Mouse (Mus musculus) retina, postnatal 7 days (tissue): ENCODE data around the gene Mbnl1.

ENCODE experiments used
- DNase-seq: peaks from one replicate; pipeline ENCODE4 v3.0.0-alpha.2; 2012; ENCODE audit warnings: low read depth, low spot score

Mbnl1 gene

DNA sequence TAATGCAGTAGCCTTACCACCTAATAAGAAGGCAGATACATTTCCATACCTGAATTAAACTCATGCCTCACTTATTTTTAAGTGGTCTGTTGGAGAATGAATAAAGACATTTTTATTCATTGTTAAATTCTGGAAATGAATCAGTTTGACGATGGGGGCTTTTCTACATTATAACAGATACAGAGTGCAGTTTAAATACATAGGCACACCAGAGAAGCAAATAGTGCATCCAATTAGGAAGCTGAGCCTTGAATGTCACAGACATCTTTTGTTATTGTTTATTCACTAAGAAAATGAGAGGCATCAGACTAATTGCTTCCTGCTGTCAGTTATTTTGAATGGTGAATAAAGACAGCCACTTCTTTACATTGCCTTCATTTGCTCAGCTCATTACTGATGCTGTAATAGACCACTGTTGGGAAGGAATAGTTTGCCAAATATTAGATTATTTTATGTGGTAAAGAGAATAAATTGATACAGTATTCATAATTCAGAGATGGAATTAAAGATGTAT is 95.6 kb downstream of the Mbnl1 start:
- DNase-seq, result peak; percentile 14

GRCm38 (mm10) chr3:60568801-60569568 is 96.4 kb downstream of the Mbnl1 start:
- no peak for DNase-seq

- no peak for DNase-seq
These were observed 97.2 kb downstream of the Mbnl1 start for GRCm38 (mm10) chr3:60569781-60570180.

DNA sequence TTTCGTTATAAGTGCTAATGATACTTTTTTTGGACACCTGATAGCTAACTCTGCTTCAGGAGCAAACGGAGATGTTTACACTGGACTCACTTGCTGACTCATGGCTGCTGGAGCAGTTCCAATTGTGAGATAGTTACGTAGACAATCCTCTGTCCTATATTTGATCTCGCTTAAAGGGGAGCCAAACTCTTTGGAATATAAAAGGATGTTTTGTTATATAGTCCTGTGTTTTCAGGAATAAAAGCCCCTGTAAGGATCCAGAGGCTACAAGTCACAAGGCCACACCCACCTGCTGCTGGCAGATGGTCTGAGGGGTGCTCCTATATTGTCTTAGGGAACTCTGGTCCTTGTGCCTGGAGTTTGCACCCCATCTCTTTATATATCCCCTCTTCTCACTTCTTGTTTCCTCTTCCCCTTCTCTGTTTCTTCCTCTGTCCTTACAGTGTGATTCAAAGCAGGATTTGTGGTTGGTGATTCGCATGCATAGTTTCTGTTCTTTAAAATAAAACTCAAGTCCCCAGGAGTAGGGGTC is 97.9 kb downstream of the Mbnl1 start:
- DNase-seq, result no peak

GRCm38 (mm10) chr3:60571493-60571892 is 98.9 kb downstream of the Mbnl1 start:
- no peak for DNase-seq

GRCm38 (mm10) chr3:60574199-60574598 is 101.6 kb downstream of the Mbnl1 start:
- no peak for DNase-seq

GRCm38 (mm10) chr3:60574849-60575524 is 102.4 kb downstream of the Mbnl1 start:
- DNase-seq, result no peak

DNA sequence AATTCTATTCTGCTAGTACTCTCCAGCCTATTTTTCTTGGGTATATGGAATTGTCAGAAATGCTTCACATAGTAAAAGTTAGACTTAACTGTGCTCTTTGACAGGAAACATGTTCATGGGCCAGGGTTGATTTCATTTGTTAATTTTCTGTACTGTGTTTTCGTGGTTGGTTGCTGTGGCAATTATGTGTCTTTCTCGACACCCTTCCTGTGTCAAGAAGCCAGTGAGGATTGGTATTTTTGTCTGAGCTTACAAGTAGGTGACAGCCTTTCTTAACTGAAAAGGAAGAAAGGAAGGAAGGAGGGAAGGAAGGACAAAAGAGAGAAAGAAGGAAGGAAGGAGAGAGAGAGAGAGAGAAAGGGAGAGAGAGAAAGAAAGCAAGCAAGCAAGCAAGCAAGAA is 103.3 kb downstream of the Mbnl1 start:
- no peak for DNase-seq

- DNase-seq, result no peak
These were observed 103.9 kb downstream of the Mbnl1 start for GRCm38 (mm10) chr3:60576366-60577046.

- no peak for DNase-seq
These were observed 107.2 kb downstream of the Mbnl1 start for GRCm38 (mm10) chr3:60579880-60580279.

GRCm38 (mm10) chr3:60580699-60581098 is 108.1 kb downstream of the Mbnl1 start:
- no peak for DNase-seq

DNA sequence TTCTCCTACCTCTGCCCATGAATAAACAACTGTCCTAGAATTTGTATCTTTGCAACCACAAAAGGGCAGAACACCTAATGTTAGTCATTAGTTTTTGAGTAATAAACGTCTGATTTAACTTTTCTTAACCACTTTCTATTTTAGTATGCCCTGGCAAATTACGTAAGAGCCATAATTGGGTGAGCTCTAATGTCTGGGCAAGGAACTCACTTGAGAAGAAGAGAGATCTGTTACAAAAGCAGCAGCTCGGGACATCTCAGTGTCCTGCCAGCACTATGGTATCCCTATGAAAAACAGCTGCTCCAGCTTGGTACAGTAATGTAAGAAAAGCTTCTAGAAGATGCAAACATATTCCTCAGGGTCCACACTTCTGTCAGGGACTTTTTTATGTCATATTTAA is 109.5 kb downstream of the Mbnl1 start:
- DNase-seq, result no peak

DNA sequence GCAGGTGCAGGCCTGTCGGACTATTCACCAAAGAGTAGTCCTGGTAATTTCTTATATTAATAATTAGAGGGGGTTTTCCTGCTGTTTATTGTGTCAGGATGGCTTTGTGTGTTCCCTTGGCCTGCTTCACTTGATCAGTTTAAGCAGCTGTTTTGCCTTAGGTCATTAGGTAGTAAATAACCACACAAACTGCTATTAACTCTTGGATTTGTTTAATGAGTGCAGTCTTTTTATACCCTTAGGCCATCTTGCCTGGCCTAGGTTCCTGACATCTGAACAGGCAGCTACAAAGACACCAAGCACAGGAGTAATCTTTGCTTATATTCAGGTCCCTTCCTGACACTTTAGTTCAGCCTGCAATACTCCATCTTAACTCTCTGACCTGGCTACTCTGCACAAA is 110.0 kb downstream of the Mbnl1 start:
- no peak for DNase-seq

GRCm38 (mm10) chr3:60584704-60585103 is 112.1 kb downstream of the Mbnl1 start:
- DNase-seq, result no peak

- no peak for DNase-seq
These were observed 113.4 kb downstream of the Mbnl1 start for GRCm38 (mm10) chr3:60586046-60586445.

DNA sequence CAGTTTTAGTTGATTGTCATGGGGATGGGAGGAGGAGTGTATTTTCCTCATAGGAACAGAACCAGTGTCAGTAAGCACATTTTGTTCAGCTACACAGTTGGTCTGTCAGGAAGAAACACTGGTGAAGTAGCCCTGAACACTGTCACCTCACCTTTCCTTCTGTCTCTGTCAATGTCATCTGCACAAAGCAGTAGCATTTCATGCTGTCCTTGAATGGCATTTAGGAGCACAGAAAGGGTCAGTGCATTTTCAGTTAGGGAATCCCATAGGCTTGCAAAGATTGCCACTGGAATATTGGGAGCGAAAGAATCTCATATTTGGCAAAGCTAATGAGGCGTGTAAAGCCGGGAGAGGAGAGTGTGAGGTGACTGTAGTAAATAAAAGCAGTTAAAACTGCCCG is 114.5 kb downstream of the Mbnl1 start:
- DNase-seq, result no peak

DNA sequence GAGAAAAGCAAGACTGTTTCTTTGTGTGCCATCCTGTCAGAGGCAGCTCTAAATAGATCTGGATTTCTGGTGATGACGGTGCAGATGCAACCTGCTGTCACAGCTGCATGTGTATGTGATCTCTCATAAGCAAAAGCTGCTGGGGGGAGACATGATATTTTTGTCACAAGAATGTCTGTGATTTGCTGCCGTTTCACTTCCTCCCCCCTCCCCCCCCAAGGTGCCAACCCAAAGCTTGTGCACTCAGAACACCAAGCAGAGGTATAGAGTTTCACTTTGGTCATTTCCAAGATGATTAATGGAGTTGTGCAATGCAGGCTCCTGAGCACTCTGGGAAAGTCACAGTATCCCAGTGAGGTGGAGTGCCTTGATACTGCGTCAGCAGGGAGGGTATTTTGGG is 116.7 kb downstream of the Mbnl1 start:
- DNase-seq, result no peak

- no peak for DNase-seq
These were observed 123.0 kb downstream of the Mbnl1 start for GRCm38 (mm10) chr3:60595606-60596005.

DNA sequence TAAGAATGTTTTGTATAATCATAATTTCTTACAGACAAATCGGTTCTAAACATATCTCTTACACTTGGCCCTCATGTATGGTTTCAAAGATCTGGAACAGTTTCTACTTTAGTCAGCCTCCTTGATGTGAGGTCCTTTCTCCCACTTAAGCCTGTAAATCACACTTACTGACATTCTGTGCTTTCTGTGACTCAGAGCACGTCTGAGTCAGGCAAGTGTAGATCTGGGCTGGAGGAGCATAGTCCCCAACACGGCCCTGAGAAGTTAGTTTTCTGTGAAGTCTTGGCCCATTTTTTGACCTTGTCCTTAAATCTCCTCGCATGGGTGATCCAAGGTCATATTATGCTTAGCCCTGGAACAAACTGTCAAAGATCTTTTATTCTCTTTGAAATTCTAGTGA is 124.4 kb downstream of the Mbnl1 start:
- DNase-seq, result no peak

- DNase-seq, result peak; percentile 37
These were observed 129.1 kb downstream of the Mbnl1 start for GRCm38 (mm10) chr3:60601686-60602085.

GRCm38 (mm10) chr3:60602923-60603549 is 130.4 kb downstream of the Mbnl1 start:
- no peak for DNase-seq

DNA sequence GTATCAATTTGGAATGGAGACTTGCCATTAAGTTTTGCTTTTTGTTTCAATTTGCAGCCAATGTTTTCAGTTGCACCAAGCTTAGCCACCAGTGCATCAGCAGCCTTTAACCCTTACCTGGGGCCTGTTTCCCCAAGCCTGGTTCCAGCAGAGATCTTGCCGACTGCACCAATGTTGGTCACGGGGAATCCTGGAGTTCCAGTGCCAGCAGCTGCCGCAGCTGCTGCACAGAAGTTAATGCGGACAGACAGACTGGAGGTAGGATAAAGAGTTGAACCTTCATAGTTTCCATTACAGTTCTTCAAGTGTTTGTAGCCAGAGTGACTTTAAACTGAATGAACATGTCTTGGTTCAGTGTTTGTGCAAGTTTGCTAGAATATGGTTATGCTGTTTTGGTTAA is 131.0 kb downstream of the Mbnl1 start:
- no peak for DNase-seq
